Mouse (Mus musculus) cerebellum, adult 2 months (tissue): ENCODE results near the gene Limk1.

Experiments
- CTCF ChIP-seq: fragments of 200-500 bp; IDR thresholded peaks from 2 replicates; pipeline ENCODE4 v1.5.1; 2011; ENCODE audit warnings: low read depth, mild to moderate bottlenecking, control low read depth, low read length, moderate library complexity, borderline replicate concordance; ENCODE audit not compliant: insufficient read depth
- POLR2A ChIP-seq: fragments of 200-500 bp; IDR thresholded peaks from 2 replicates; pipeline ENCODE4 v1.6.1; 2011; ENCODE audit warnings: low read length, control low read depth, borderline replicate concordance; ENCODE audit not compliant: insufficient read depth

- TF ChIP-seq CTCF (no peak), POLR2A (no peak)
Measured at GRCm38 (mm10) chr5:134609916-134610643, 78.3 kb downstream of the Limk1 start.
